Mouse (Mus musculus) adrenal gland (tissue): Measurements from ENCODE around the gene Hacl1.

Experiments used
- intact Hi-C: fragments of 180-260 bp; cut with DNase I; formaldehyde crosslinking; loops from one replicate; pipeline ENCODE4 v1.15.1; 2025

Hacl1 gene

GRCm38 (mm10) chr14:31662555-31663211 is 21.6 kb upstream of the Hacl1 start:
- intact Hi-C loops: no loop called here

- intact Hi-C loops: no loop called here
Observed at GRCm38 (mm10) chr14:31661671-31662554, 20.8 kb upstream of the Hacl1 start.

- intact Hi-C loops: no loop called here
Observed at GRCm38 (mm10) chr14:31660312-31661093, 19.4 kb upstream of the Hacl1 start.

- intact Hi-C loops: loop anchor here (5.0 to 10.0 kb wide), 2 partner anchors 285 to 418 kb away; no protein-coding TSS in a partner anchor
Observed at GRCm38 (mm10) chr14:31659501-31660181, 18.6 kb upstream of the Hacl1 start.

- intact Hi-C loops: loop anchor here (5.0 to 10.0 kb wide), 2 partner anchors 287 to 419 kb away; no protein-coding TSS in a partner anchor
Observed at GRCm38 (mm10) chr14:31658126-31658680, 17.1 kb upstream of the Hacl1 start.

DNA sequence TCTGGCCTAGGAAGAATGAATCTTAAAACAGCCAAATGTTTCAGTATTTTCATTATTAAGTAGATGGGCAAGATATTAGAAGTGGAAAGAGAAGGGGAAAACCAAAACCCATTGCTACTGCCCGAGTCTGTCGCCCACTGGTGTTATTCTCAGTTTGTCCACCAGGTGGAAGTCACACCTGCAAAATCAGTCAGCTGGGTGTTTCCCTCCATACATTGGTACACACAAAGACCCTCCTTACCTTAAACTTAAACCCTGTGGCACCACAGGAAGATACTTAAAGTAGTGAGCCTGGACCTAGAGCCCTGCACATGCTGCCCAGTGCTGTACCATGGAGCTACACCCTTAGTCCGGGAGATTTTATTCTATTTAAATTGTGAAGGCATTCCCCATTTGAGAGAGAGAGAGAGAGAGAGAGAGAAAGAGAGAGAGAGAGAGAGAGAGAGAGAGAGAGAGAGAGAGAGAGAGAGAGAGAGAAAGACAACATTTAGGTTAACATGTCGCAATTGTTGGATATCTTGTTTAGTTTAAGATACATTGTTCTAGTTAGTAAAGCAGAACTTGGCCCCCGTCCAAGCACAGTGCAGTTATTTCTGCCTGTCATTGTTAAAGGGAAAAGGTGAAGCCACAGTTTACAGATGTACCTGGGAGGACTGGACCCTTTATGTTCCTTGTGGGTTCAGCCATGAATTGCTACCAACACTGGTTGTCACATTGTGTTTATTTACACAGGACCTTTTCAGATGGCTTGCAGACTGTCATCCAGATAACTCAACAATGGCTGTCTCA is 16.0 kb upstream of the Hacl1 start:
- intact Hi-C loops: loop anchor here (2.0 to 10.0 kb wide), 3 partner anchors 134 to 420 kb away; no protein-coding TSS in a partner anchor

DNA sequence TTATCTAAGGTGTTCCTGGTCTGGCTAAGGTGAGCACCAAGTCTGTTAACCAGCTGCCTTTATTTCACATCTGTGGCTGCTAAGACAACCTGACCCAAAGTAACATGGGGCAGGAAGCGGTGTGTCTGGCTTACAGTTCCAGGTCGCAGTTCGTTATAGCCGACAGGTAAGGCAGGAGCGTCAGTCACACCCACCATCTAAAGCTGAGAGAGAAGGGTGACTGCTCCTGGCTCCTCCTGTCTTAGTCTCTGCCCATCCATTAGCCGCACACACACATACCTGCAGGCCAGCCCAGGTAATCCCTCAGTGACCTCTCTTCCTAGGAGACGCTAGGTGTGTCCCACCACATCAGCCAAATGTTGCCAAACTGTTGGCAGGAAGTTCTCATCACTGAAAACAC is 15.3 kb upstream of the Hacl1 start:
- intact Hi-C loops: loop anchor here (2.0 to 10.0 kb wide), 3 partner anchors 134 to 421 kb away; no protein-coding TSS in a partner anchor

GRCm38 (mm10) chr14:31655406-31655805 is 14.3 kb upstream of the Hacl1 start:
- intact Hi-C loops: loop anchor here (5.0 to 10.0 kb wide), 2 partner anchors 289 to 422 kb away; no protein-coding TSS in a partner anchor

DNA sequence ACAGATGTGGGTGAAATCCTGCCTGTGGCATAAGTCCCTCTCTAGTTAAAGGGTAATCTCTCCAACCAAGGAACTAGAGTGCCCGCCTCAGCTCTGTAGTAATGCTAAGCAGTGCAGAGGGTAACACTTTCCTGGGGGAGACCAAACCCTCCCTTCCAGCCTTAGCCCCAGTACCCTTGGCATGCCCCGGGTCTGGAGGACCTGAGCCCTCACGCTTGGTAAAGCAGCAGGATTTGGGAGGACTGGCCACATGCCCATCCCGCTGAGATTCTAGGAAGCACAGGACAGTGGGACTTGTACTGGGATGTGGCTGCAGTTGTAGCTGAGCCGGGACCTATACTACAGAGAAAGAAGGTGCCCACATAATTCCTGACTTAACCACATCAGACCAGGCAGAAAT is 13.7 kb upstream of the Hacl1 start:
- intact Hi-C loops: loop anchor here (5.0 to 10.0 kb wide), 2 partner anchors 290 to 422 kb away; no protein-coding TSS in a partner anchor

- intact Hi-C loops: loop anchor here (10.0 kb wide), 1 partner anchor 292 kb away; no protein-coding TSS in a partner anchor
Observed at GRCm38 (mm10) chr14:31653101-31653875, 12.2 kb upstream of the Hacl1 start.

DNA sequence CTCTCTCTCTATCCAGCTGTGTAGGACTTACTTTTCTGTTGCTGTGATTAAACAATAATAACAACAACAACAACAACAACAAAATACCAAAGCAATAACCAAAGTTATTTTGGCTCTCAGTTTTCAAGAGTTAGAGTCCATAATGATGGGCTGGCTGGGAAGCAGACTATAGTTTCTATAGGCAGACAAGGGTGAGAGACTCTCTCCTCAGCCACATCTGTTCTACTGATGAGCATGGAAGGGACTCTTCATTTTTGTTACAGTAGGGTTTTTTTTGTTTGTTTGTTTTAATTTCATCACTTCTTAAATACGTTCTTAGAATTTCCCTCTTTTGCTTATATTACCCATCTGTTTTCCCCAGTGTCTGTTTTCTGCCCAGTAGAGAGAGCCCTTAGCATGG is 11.5 kb upstream of the Hacl1 start:
- intact Hi-C loops: loop anchor here (10.0 kb wide), 1 partner anchor 292 kb away; no protein-coding TSS in a partner anchor

GRCm38 (mm10) chr14:31652106-31652505 is 11.0 kb upstream of the Hacl1 start:
- intact Hi-C loops: loop anchor here (10.0 kb wide), 1 partner anchor 293 kb away; no protein-coding TSS in a partner anchor

GRCm38 (mm10) chr14:31651206-31651605 is 10.1 kb upstream of the Hacl1 start:
- intact Hi-C loops: loop anchor here (10.0 kb wide), 1 partner anchor 294 kb away; no protein-coding TSS in a partner anchor

- intact Hi-C loops: loop anchor here (10.0 kb wide), 1 partner anchor 294 kb away; no protein-coding TSS in a partner anchor
Observed at GRCm38 (mm10) chr14:31650347-31650746, 9.3 kb upstream of the Hacl1 start.

DNA sequence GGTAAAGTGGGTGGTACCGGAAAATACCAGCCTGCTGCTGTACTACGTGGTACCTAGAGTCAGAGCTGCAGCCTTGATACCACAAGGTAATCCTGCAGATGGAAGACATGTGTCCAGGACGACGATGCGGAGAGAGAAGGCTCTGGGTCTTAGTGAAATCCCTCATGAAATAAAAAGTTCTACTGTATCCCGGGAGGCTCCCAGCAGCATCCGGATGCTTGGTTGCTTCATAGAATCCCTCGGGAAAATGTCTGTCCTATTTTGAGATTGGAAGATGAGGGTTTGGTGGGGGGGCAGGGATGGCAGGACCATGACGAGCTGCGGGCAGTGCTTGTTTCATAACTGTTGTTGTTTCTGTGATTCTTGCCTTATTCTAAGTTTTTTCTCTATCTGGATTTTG is 6.9 kb upstream of the Hacl1 start:
- intact Hi-C loops: no loop called here

DNA sequence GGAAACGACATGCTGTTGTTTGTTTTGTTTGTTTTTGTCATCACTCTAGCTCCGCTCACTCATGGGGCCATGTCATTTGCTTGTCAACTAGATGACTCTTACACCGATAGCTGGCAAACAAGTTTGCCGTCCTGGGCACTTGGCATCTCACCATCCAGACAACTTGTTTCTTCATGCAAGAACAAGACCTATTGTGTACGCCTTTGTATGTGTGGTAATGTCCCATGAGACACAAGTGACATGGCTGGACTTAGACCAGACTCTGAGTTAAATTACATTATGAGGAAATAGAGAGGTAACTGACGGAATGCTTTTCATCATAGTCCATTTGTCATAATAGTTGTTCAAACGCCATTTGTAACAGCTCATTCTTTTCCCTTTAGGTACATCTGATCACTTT is 4.8 kb upstream of the Hacl1 start:
- intact Hi-C loops: no loop called here

- intact Hi-C loops: no loop called here
Observed at GRCm38 (mm10) chr14:31644931-31645547, 4.0 kb upstream of the Hacl1 start.
